Mouse (Mus musculus) cerebellum, adult 8-10 months (tissue): ENCODE data around the gene Krtap5-1.
"Not testable (repeated sequence)": the region's sequence is repeated elsewhere in the genome, so short reads cannot be mapped to it uniquely, and the experiment has no call there.

Experiments
- DNase-seq: peaks from one replicate; pipeline ENCODE4 v3.0.0; 2022

Krtap5-1 gene

DNA sequence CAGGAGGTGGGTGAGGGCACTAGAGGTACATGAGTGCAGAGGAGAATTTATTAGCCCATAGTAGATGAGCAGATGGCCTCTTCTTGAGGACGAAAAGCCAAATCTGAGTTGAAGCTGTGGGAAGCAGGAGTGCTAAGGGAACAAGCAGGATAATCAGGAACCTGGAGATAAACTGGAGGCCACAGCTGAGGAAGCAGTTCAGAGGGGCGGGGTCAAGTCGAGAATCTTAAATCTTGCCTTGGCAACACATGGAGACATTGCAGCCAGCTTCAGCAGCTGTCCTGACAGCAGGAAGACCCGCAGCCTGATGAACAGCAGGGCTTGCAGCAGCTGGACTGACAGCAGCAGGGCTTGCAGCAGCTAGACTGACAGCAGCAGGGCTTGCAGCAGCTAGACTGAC is 810 bp downstream of the Krtap5-1 start:
- not testable (repeated sequence) for DNase-seq

DNA sequence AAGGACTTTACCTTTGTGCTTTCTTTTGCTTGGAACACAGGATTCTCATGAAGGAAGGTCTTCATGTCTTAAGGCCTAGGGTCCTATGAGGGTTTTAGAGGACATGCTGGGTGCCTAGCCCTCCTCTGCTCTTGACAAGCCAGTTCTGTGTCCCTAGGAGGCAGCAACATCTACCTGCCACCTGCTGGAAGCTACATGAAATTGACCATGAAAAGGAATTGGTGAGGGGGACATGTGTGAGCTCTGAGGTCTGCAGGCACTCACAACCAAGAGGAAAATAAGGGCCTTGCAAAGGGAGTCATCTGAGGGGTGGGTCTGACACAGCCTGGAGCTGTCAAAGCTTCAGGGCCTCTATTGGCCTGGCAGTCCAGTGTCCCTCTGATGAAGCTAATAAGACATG is 1.5 kb downstream of the Krtap5-1 start:
- DNase-seq: no peak

GRCm38 (mm10) chr7:142293851-142294250 is 3.1 kb downstream of the Krtap5-1 start:
- DNase-seq: peak; percentile 21

- not testable (repeated sequence) for DNase-seq
Observed at GRCm38 (mm10) chr7:142285910-142286612, 10.9 kb downstream of the Krtap5-1 start.

- DNase-seq: peak; percentile 45
Observed at GRCm38 (mm10) chr7:142285130-142285835, 11.6 kb downstream of the Krtap5-1 start.

DNA sequence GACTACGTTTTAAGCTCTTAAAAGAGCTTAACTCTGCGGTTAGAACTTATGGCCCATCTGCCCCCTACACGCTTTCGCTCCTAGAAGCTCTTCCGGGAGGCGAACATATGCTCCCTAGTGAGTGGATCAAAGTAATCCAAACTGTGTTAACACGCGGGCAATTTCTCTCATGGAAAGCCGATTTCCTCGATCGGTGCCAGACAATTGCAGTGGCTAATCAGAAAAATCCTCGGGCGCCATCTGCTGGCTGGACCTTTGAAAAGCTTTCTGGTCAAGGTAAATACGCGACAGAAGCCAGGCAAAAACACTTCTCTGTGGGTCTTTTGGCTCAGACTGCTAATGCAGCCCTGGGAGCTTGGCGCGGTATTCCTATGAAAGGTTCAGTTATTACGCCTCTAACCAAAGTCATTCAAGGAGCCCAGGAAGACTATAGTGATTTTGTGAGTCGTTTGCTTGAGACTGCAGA is 12.3 kb downstream of the Krtap5-1 start:
- peak; percentile 91 for DNase-seq

DNA sequence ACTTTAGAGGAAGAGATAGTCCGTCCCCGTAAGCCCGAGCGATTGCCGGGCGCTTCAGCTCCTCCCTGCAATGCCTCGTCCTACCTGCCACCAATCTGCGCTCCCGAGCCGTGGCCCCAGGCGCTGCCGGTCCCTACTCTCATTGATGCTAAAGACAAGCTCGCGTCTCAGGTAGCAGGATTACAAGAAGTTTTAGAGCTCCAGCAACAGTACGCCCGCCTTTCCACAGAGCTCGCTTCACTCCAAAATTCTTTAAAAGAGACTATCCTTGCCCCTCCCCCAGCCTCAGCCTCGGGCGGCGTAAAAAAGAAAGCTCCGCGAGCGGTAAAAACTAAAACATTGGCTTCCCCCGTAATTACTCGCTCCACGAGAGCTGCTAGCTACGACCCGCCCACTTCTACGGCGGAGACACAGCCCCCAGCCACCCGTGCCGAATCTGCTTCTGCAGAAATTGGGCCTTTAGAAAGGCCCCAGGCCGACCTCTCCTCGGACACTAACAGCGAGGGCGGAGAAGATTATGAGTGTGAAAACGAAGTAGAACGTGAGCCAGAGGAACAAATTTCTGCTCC is 12.8 kb downstream of the Krtap5-1 start:
- DNase-seq: peak; percentile 46

DNA sequence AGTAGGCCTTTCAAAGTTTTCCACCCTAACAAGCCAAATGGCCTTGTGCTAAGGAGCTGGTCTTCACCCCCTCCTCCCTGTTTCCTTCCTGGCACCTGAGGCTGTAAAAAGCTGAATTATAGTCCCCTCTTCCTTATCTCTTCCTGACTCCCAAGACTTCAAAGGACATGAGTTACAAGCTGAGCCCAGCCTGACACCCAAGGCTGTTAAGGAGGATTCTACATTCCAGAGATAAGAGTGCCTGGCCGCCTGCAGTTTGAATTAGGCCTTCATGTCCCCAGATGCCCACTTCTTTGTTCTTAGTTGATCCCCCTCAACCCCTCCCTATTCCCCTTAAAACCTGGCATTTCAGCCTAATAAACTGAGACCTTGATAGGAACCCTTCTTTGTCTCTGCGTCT is 14.1 kb downstream of the Krtap5-1 start:
- not testable (repeated sequence) for DNase-seq

GRCm38 (mm10) chr7:142279291-142279690 is 17.6 kb downstream of the Krtap5-1 start:
- DNase-seq: not testable (repeated sequence)

GRCm38 (mm10) chr7:142278183-142278582 is 18.7 kb downstream of the Krtap5-1 start:
- DNase-seq: peak; percentile 47

DNA sequence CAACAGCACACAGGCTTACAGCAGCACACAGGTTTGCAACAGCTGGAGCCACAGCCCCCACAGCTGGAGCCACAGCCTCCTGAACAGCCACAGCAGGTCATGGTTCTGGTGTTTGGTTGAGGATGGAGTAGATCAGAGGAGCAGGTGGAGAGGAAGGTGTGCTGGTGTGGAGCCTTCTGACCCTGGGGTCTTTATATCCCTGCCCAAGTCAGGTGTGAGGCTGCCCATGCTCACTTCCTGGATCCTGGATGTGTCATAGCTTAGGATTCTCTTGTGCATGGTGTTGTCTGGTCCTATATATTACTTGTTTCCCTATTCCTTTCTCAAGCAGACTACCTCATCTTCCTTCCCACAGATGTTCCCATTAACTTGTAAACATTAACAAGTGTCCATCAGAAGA is 22.7 kb downstream of the Krtap5-1 start, which contains the start of gene Gm4559:
TSS of gene Gm4559 (minus strand) at position 101 of the 400 bp plus-strand sequence.
- not testable (repeated sequence) for DNase-seq

- not testable (repeated sequence) for DNase-seq
Observed at GRCm38 (mm10) chr7:142258254-142258653, 38.7 kb downstream of the Krtap5-1 start, which contains the start of gene Gm2431. Gene Gm2431, minus strand, starts transcription at chr7:142258354.

DNA sequence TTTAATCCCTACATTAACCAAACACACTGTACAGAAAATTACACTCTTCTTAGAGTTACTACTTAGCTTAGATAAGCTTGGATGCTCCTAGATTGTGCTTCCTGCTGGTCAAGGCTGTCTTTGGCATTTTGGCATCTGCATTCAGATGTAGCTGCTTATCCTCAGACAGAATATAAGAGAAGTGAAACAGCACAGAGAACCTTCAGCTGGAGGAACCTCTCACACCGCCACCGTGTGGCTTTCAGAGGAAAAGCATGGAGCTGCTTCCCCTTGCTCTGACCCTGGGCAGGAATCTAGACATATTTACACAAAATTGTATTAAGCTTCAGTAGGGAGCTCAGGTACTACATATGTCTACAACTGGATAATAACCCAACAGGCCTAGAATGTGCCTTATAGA is 41.4 kb downstream of the Krtap5-1 start:
- DNase-seq: peak; percentile 14

- peak; percentile 1 for DNase-seq
Observed at GRCm38 (mm10) chr7:142249824-142250223, 47.1 kb downstream of the Krtap5-1 start.
